Mouse (Mus musculus) heart, embryonic 15.5 days (tissue): ENCODE measurements at regions not wholly inside any gene's neighbourhood (a gene's known extent, or its start where the extent isn't known, plus 50 kb on each side); places are given as distances from the start of the nearest gene placed in this dataset.
A peak's percentile ranks its signal among the peaks of the same experiment; 100 is the strongest.

Source experiments
- ATAC-seq: fragments of 200-750 bp; cut with Nextera tagmentation; replicated peaks from 2 replicates; pipeline ENCODE4 v1.8.0; 2017; ENCODE audit warnings: low read depth, moderate TSS enrichment; ENCODE audit not compliant: insufficient number of reproducible peaks, insufficient read depth, low FRiP score
- H3K27ac ChIP-seq: fragments of 300-500 bp; sonication (generic); 2 replicates; pipeline ENCODE4 v1.5.1; 2015; ENCODE audit warnings: mild to moderate bottlenecking, inconsistent platforms
- H3K27me3 ChIP-seq: fragments of 300-500 bp; sonication (generic); 2 replicates; pipeline ENCODE4 v1.6.1; 2015; ENCODE audit warnings: inconsistent platforms
- H3K36me3 ChIP-seq: fragments of 300-500 bp; sonication (generic); 2 replicates; pipeline ENCODE4 v1.6.1; 2015; ENCODE audit warnings: mild to moderate bottlenecking, inconsistent platforms
- H3K4me1 ChIP-seq: fragments of 300-500 bp; sonication (generic); replicated peaks from 2 replicates; pipeline ENCODE4 v1.6.1; 2015; ENCODE audit warnings: inconsistent platforms
- H3K4me2 ChIP-seq: fragments of 300-500 bp; sonication (generic); 2 replicates; pipeline ENCODE4 v1.6.1; 2015; ENCODE audit warnings: inconsistent platforms, mild to moderate bottlenecking, moderate library complexity
- H3K4me3 ChIP-seq: fragments of 300-500 bp; sonication (generic); 2 replicates; pipeline ENCODE4 v1.5.1; 2015; ENCODE audit warnings: mild to moderate bottlenecking, inconsistent platforms
- H3K9ac ChIP-seq: fragments of 300-500 bp; sonication (generic); 2 replicates; pipeline ENCODE4 v1.6.1; 2015; ENCODE audit warnings: mild to moderate bottlenecking, inconsistent platforms
- H3K9me3 ChIP-seq: fragments of 300-500 bp; sonication (generic); replicated peaks from 2 replicates; pipeline ENCODE4 v1.6.1; 2016; ENCODE audit warnings: inconsistent platforms
- WGBS: fragments of 180-500 bp; shearing (Covaris S2); methylation state at CpG from one replicate; pipeline ENCODE4 v1.1.7; 2015; ENCODE audit warnings: mixed read lengths; 5-methylcytosine and 5-hydroxymethylcytosine counted together

GRCm38 (mm10) chr17:73023362-73024107, 84.2 kb upstream of the Lclat1 start:
- H3K27me3 ChIP-seq: no peaks in the 10 kb centered on the region
- H3K9ac ChIP-seq: no peak overlapping the region; the same call in 1 of the 2 replicates
- 28% methylated on average over 10 of the region's 10 CpGs for WGBS
- no peaks in the 10 kb centered on the region for H3K36me3 ChIP-seq
- peak overlapping the region; percentile 91 for H3K27ac ChIP-seq
- ATAC-seq: no peak
- no peaks in the 10 kb centered on the region for H3K9me3 ChIP-seq
- H3K4me2 ChIP-seq: no peak overlapping the region
- H3K4me3 ChIP-seq: no peak overlapping the region
- peaks cover 41% of the 10 kb centered on the region for H3K4me1 ChIP-seq

DNA sequence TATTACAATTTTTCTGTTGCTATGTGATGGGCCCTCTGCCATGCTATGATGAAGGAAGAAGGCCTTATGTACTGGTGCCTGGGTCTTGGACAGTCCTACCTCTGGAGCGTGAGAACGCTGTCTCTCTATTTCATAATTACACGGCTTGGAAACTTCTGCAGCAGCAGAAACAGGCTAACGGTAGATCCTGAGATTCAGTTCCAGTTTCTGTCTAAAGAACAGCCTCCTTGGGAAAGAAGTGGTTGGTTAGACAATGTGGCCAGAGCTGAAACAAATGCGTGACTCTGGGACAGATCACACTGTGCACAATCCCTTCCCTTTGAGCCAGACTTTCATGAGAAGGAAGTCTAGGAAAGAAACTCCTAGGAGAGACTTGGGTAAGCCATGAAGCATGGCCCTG, 80.7 kb upstream of the Lclat1 start:
- Histone ChIP-seq H3K4me3 (no peak overlapping the region), H3K27me3 (no peaks in the 10 kb centered on the region), H3K4me2 (no peak overlapping the region), H3K36me3 (no peaks in the 10 kb centered on the region), H3K27ac (no peak overlapping the region), H3K4me1 (peaks cover 25% of the 10 kb centered on the region), H3K9me3 (no peaks in the 10 kb centered on the region), H3K9ac (no peak overlapping the region)
- WGBS: 93% methylated on average over 5 of the region's 5 CpGs
- no peak for ATAC-seq

- no peaks in the 10 kb centered on the region for H3K27me3 ChIP-seq
- no peak overlapping the region for H3K4me2 ChIP-seq
- H3K36me3 ChIP-seq: no peaks in the 10 kb centered on the region
- H3K4me1 ChIP-seq: peaks cover 30% of the 10 kb centered on the region
- H3K9me3 ChIP-seq: no peaks in the 10 kb centered on the region
- H3K4me3 ChIP-seq: no peak overlapping the region
- WGBS: 60% methylated on average over 5 of the region's 5 CpGs
- ATAC-seq: no peak
- H3K27ac ChIP-seq: no peak overlapping the region
- no peak overlapping the region for H3K9ac ChIP-seq
Measured at GRCm38 (mm10) chr17:73031796-73032195, 76.0 kb upstream of the Lclat1 start.

GRCm38 (mm10) chr17:73032326-73032725, 75.5 kb upstream of the Lclat1 start:
- no peak for ATAC-seq
- Histone ChIP-seq H3K27me3 (no peaks in the 10 kb centered on the region), H3K4me1 (peaks cover 35% of the 10 kb centered on the region), H3K4me2 (no peak overlapping the region), H3K27ac (no peak overlapping the region), H3K9ac (no peak overlapping the region), H3K9me3 (no peaks in the 10 kb centered on the region), H3K36me3 (no peaks in the 10 kb centered on the region), H3K4me3 (no peak overlapping the region)
- whole genome bisulfite sequencing: 82% methylated on average over 3 of the region's 3 CpGs

GRCm38 (mm10) chr17:73034420-73034819, 73.4 kb upstream of the Lclat1 start:
- H3K27ac ChIP-seq: peak overlapping the region; percentile 23; the same call in 1 of the 2 replicates
- 0 out of 2 replicates have a peak, but pooled peaks have one; percentile 50 for ATAC-seq

GRCm38 (mm10) chr17:73034981-73035481, 72.8 kb upstream of the Lclat1 start:
- no peaks in the 10 kb centered on the region for H3K36me3 ChIP-seq
- no peaks in the 10 kb centered on the region for H3K9me3 ChIP-seq
- H3K27me3 ChIP-seq: no peaks in the 10 kb centered on the region
- WGBS: 33% methylated on average over 8 of the region's 8 CpGs
- H3K9ac ChIP-seq: no peak overlapping the region
- 0 out of 2 replicates have a peak, but pooled peaks have one; percentile 17 for ATAC-seq
- H3K4me3 ChIP-seq: no peak overlapping the region
- H3K4me2 ChIP-seq: no peak overlapping the region
- H3K27ac ChIP-seq: peak overlapping the region; percentile 23; the same call in 1 of the 2 replicates
- H3K4me1 ChIP-seq: peaks cover 31% of the 10 kb centered on the region

More at GRCm38 (mm10) chr17:73034420-73034819, 73.4 kb upstream of the Lclat1 start:
- no peaks in the 10 kb centered on the region for H3K36me3 ChIP-seq
- no peaks in the 10 kb centered on the region for H3K9me3 ChIP-seq
- no peak overlapping the region for H3K4me3 ChIP-seq
- no peak overlapping the region for H3K4me2 ChIP-seq
- H3K27me3 ChIP-seq: no peaks in the 10 kb centered on the region
- WGBS: 82% methylated on average over 3 of the region's 3 CpGs
- H3K4me1 ChIP-seq: peaks cover 32% of the 10 kb centered on the region
- H3K9ac ChIP-seq: no peak overlapping the region

GRCm38 (mm10) chr17:73036845-73037244, 70.9 kb upstream of the Lclat1 start:
- no peaks in the 10 kb centered on the region for H3K36me3 ChIP-seq
- no peak overlapping the region for H3K9ac ChIP-seq
- H3K9me3 ChIP-seq: no peaks in the 10 kb centered on the region
- H3K4me2 ChIP-seq: no peak overlapping the region
- H3K4me1 ChIP-seq: peaks cover 31% of the 10 kb centered on the region
- ATAC-seq: no peak; the same call in 1 of the 2 replicates
- 42% methylated on average over 3 of the region's 3 CpGs for WGBS
- H3K27ac ChIP-seq: peak overlapping the region; percentile 65
- H3K27me3 ChIP-seq: no peaks in the 10 kb centered on the region
- no peak overlapping the region for H3K4me3 ChIP-seq

GRCm38 (mm10) chr17:73038586-73038985, 69.2 kb upstream of the Lclat1 start:
- Histone ChIP-seq H3K4me2 (no peak overlapping the region), H3K4me1 (peaks cover 31% of the 10 kb centered on the region), H3K36me3 (no peaks in the 10 kb centered on the region), H3K27ac (no peak overlapping the region), H3K27me3 (no peaks in the 10 kb centered on the region), H3K9me3 (no peaks in the 10 kb centered on the region), H3K9ac (no peak overlapping the region), H3K4me3 (no peak overlapping the region)
- WGBS: 88% methylated on average over 2 of the region's 2 CpGs
- ATAC-seq: no peak

DNA sequence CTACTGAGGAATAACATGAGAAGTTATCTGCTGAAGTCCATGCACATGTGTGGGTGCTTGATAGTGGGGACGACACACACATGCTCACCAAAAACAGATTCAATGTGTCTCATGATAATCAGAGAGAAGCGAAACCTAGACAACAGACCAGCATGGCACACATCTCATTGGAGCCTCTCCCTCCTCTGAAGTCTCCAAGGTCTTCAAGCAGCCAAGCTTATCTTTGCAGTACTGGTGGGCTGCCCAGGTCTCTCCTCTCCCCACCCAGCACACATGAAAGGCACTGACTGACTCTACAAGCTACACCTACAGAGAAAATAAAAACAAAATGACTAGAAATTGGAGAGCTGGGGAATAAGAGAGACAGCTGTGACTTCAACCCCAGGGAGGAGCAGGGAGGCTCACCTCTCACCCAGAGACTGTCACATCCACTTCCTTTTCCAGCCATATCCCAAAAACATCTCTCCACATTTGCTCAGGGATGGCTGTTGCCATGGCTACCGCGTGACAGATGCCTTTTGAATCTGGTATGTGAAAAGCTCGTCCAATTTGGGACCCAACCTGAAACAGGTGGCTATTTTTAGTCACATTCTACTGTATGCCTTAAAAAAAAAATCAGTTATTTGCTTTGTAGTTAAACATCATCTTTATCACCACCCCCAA, 62.7 kb upstream of the Lclat1 start:
- H3K27me3 ChIP-seq: no peaks in the 10 kb centered on the region
- ATAC-seq: no peak
- 59% methylated on average over 5 of the region's 5 CpGs for WGBS
- no peaks in the 10 kb centered on the region for H3K9me3 ChIP-seq
- no peak overlapping the region for H3K27ac ChIP-seq
- H3K9ac ChIP-seq: no peak overlapping the region
- H3K36me3 ChIP-seq: no peaks in the 10 kb centered on the region
- H3K4me3 ChIP-seq: no peak overlapping the region
- peaks cover 1% of the 10 kb centered on the region; the same call in 1 of the 2 replicates for H3K4me1 ChIP-seq
- no peak overlapping the region for H3K4me2 ChIP-seq

GRCm38 (mm10) chr17:73046985-73047384, 60.8 kb upstream of the Lclat1 start:
- no peak overlapping the region for H3K27ac ChIP-seq
- H3K27me3 ChIP-seq: no peaks in the 10 kb centered on the region
- no peaks in the 10 kb centered on the region for H3K36me3 ChIP-seq
- ATAC-seq: no peak
- no peak overlapping the region for H3K4me3 ChIP-seq
- H3K4me2 ChIP-seq: no peak overlapping the region
- H3K9me3 ChIP-seq: no peaks in the 10 kb centered on the region
- H3K9ac ChIP-seq: no peak overlapping the region
- WGBS: 56% methylated on average over 4 of the region's 4 CpGs
- no peaks in the 10 kb centered on the region for H3K4me1 ChIP-seq

GRCm38 (mm10) chr17:73048164-73048563, 59.6 kb upstream of the Lclat1 start:
- Histone ChIP-seq H3K36me3 (no peaks in the 10 kb centered on the region), H3K4me1 (no peaks in the 10 kb centered on the region), H3K27me3 (no peaks in the 10 kb centered on the region), H3K4me2 (no peak overlapping the region), H3K9ac (no peak overlapping the region), H3K27ac (no peak overlapping the region), H3K4me3 (no peak overlapping the region), H3K9me3 (no peaks in the 10 kb centered on the region)
- no peak for ATAC-seq
- WGBS: 78% methylated on average over 2 of the region's 2 CpGs
